Mouse (Mus musculus) T-cell, adult 66 days (primary cell): Measurements from ENCODE around the gene Chtop. TPM values are rescaled to one million over a fixed set of nuclear protein-coding genes. Genes with fewer than 3 reads are reported as not detected.

ENCODE experiments used
- total RNA-seq, 2 experiments: library from RNA; stranded (reverse); gene quantifications; 3 replicates in 1 of 2; 4 replicates in 1 of 2; pipeline ENCODE4 v1.2.4; 2023

Chtop gene
- 100 to 1,000 TPM; 183 to 188 TPM for total RNA-seq

GRCm38 (mm10) chr3:90508950-90509746 lies at the start of gene Chtop:
Gene Chtop (minus strand): TSS chr3:90509498.

GRCm38 (mm10) chr3:90537141-90537904 lies 28.0 kb upstream of the Chtop start, which contains the start of gene S100a16:
Gene S100a16 (plus strand): TSS chr3:90537254.

GRCm38 (mm10) chr3:90526580-90526979 lies 17.3 kb upstream of the Chtop start, which contains the start of gene S100a14:
Gene S100a14 (plus strand): TSS chr3:90526856.

GRCm38 (mm10) chr3:90513796-90514590 lies 4.7 kb upstream of the Chtop start, which contains the start of the genes S100a1 and S100a13:
Gene S100a1 (minus strand): TSS chr3:90514392.
Gene S100a13 (plus strand): TSS chr3:90514435.

GRCm38 (mm10) chr3:90490696-90491256 lies 18.5 kb downstream of the Chtop start, which contains the start of gene Snapin:
Gene Snapin (minus strand): TSS chr3:90491033.

GRCm38 (mm10) chr3:90475831-90476611 lies 33.3 kb downstream of the Chtop start, which contains the start of gene Ilf2:
Gene Ilf2 (plus strand): TSS chr3:90476126.

GRCm38 (mm10) chr3:90465686-90466310 lies 43.5 kb downstream of the Chtop start, which contains the start of gene Npr1:
Gene Npr1 (minus strand): TSS chr3:90465866.

Other genes starting within 250 kb of the Chtop start
- gene Dennd4b, start 244.3 kb downstream of the Chtop start, total RNA-seq: 10 to 100 TPM; 73.7 to 80.7 TPM
- 100 to 1,000 TPM; 109 to 114 TPM for gene Gatad2b, start 216.3 kb downstream of the Chtop start, total RNA-seq
- gene Slc27a3, start 119.6 kb downstream of the Chtop start, total RNA-seq: 1 to 10 TPM; 1.8 to 2.2 TPM
- gene Ints3, start 75.9 kb downstream of the Chtop start, total RNA-seq: 10 to 100 TPM; 57.3 to 67.2 TPM
- gene Npr1, start 43.6 kb downstream of the Chtop start, total RNA-seq: not detected
- 10 to 100 TPM; 89.4 to 92.6 TPM for gene Ilf2, start 33.4 kb downstream of the Chtop start, total RNA-seq
- 10 to 100 TPM; 36.9 to 38.9 TPM for gene Snapin, start 18.5 kb downstream of the Chtop start, total RNA-seq
- 1 to 10 TPM in 1 of 2 experiments, not detected in 1; 1.5 TPM for gene S100a1, start 4.9 kb upstream of the Chtop start, total RNA-seq
- 10 to 100 TPM; 38.2 to 40.3 TPM for gene S100a13, start 4.9 kb upstream of the Chtop start, total RNA-seq
- 1 to 10 TPM; 1.3 to 3.4 TPM for gene S100a14, start 17.4 kb upstream of the Chtop start, total RNA-seq
- gene S100a16, start 27.8 kb upstream of the Chtop start, total RNA-seq: not detected
- gene S100a3, start 51.1 kb upstream of the Chtop start, total RNA-seq: 1 to 10 TPM in 1 of 2 experiments, not detected in 1; 1.1 TPM
- not detected for gene S100a2, start 80.7 kb upstream of the Chtop start, total RNA-seq
- gene Gm42674, start 92.4 kb upstream of the Chtop start, total RNA-seq: not detected
- 10 to 100 TPM; 34.0 to 64.5 TPM for gene S100a4, start 94.3 kb upstream of the Chtop start, total RNA-seq
- gene S100a5, start 99.0 kb upstream of the Chtop start, total RNA-seq: not detected
- gene S100a6, start 103.4 kb upstream of the Chtop start, total RNA-seq: 10 to 100 TPM; 23.8 to 39.8 TPM
- not detected for gene S100a7a, start 144.5 kb upstream of the Chtop start, total RNA-seq
- 10 to 100 TPM in 1 of 2 experiments, 1 to 10 TPM in 1; 8.0 to 10.6 TPM for gene S100a8, start 159.5 kb upstream of the Chtop start, total RNA-seq
- gene S100a9, start 186.2 kb upstream of the Chtop start, total RNA-seq: 10 to 100 TPM in 1 of 2 experiments, 1 to 10 TPM in 1; 8.2 to 12.7 TPM
- not detected for gene Pglyrp4, start 217.4 kb upstream of the Chtop start, total RNA-seq